ENCODE assay signal across 8 mouse cellular contexts in genomic region chr19:49539445-49540407, GRCm38 (mm10).
DNase-seq lines count a peak whose midpoint lies in the region; ATAC-seq lines count a peak whose summit lies in the region.

No protein-coding gene starts in this region.

- H3K4me3 ChIP-seq in hindbrain, embryonic 12.5 days: no peak overlapping the region

- no peak overlapping the region for H3K4me2 ChIP-seq in hindbrain, embryonic 12.5 days (replicated peaks)

- DNase-seq in heart, postnatal 4 days: peak; percentile 11
- DNase-seq in heart, postnatal 36 days: no peak
- DNase-seq in adipocyte (ENCODE audit: low spot score): peak; percentile 14
- DNase-seq in left cerebral cortex, adult 8-10 months (ENCODE audit: low spot score in 2 of 2): peak; percentile 5 to 8
- DNase-seq in retina, embryonic 14.5 days (ENCODE audit: low spot score): peak; percentile 79
- DNase-seq in gastrocnemius, postnatal 36 days: no peak
- no peak for DNase-seq in spleen, postnatal 10 days (ENCODE audit: low spot score in 2 of 2)

- peak; percentile 52; the same call in 1 of the 2 replicates for ATAC-seq in hindbrain, embryonic 12.5 days (ENCODE audit: low FRiP score)

- no peaks in the 10 kb centered on the region for H3K9me3 ChIP-seq in hindbrain, embryonic 12.5 days (replicated peaks)

- no peaks in the 10 kb centered on the region for H3K27me3 ChIP-seq in hindbrain, embryonic 12.5 days

- no peak overlapping the region for H3K27ac ChIP-seq in hindbrain, embryonic 12.5 days

- H3K9ac ChIP-seq in hindbrain, embryonic 12.5 days: no peak overlapping the region

- intact Hi-C loops in heart, postnatal 36 days (cut with DNase I): no loop called here
- intact Hi-C loops in gastrocnemius, postnatal 36 days (cut with DNase I): no loop called here

- H3K4me1 ChIP-seq in hindbrain, embryonic 12.5 days: no peaks in the 10 kb centered on the region

- H3K36me3 ChIP-seq in hindbrain, embryonic 12.5 days: no peaks in the 10 kb centered on the region

- 58% methylated on average over 13 of the region's 13 CpGs for WGBS in hindbrain, embryonic 12.5 days

Comparison
In these comparisons a context has a peak if more than half of its experiments do, and no peak if none do; other contexts are left out.
1. DNase-seq: peak in heart, postnatal 4 days (single experiment), adipocyte (single experiment), left cerebral cortex, adult 8-10 months (2 of 2) and retina, embryonic 14.5 days (single experiment); none in heart, postnatal 36 days (0 of 2), gastrocnemius, postnatal 36 days (0 of 2) and spleen, postnatal 10 days (0 of 2).